Mouse (Mus musculus): ENCODE measurements around the gene Ppp2r5c.

DNA sequence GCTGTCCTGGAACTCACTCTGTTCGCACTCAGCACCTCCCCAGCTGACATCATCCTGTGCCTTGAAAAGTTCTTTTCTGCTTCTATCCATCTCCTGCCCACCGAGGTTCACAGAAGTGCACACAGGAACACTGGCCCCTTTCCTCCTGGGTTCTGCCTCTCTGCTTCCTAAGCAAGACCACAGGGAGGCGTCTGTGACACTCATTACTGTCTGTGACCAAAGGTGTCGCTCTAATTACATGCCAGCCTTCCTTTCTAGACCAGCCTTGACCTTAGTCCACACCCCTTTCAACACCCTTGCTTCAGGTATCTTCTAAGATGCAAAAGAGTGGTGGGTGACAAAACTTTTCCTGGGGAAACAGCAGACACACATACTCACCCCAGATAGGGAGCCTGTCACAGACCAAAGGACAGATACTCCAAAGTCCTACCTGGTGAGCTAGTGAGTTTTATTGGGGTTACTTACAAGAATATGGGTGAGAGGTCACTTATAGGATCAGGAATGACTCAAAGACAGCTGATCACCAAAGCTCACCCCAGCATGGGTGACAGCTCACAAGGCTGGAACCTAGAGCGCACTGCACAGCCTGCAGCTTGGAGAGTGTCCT, 8.4 kb upstream of the Ppp2r5c start:
- TF ChIP-seq GATA1 (IDR thresholded peaks at IDR 0.05; ENCODE audit: borderline replicate concordance, low read length) (no peak), FLI1 (IDR thresholded peaks at IDR 0.05; ENCODE audit: low read length) (no peak)
